Mouse (Mus musculus): ENCODE data around the gene Nfat5. TPM values are rescaled to one million over a fixed set of nuclear protein-coding genes. Genes with fewer than 3 reads are reported as not detected.
A peak's percentile ranks its signal among the peaks of the same experiment; 100 is the strongest.

Nfat5 gene
- polyA plus RNA-seq, 1 experiment from 2014 or later, result 21.4 TPM

DNA sequence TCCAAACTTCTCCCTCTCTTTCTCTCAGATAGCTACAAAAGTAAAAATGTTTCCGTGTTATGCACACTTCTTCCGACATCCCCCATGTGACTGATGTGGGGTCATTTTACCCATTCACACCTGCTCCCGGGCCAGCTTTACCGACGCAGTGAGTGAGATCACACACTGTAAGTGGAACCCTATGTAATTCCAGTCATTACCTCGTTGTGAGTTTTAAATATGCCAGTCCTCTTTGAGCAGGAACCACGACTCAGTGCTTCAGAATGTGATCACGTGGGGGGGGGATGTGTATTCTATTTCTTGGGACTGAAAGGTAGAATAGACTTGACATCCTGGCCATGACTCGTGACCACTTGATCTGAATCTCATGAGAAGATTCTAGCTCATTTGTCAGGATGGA, 24.8 kb upstream of the Nfat5 start:
- Histone ChIP-seq H3K9me3 (no peaks in the 10 kb centered on the region), H3K4me2 (replicated peaks) (no peak overlapping the region), H3K9ac (no peak overlapping the region), H3K27ac (no peak overlapping the region), H3K27me3 (no peaks in the 10 kb centered on the region), H3K4me1 (peaks cover 3% of the 10 kb centered on the region; the same call in 1 of the 2 replicates), H3K36me3 (no peaks in the 10 kb centered on the region), H3K4me3 (no peak overlapping the region)
- 48% methylated on average over 9 of the region's 9 CpGs for WGBS
- ATAC-seq (ENCODE audit: low FRiP score, low read depth), result no peak

GRCm38 (mm10) chr8:107269191-107269590, 24.1 kb upstream of the Nfat5 start:
- Histone ChIP-seq H3K4me3 (no peak overlapping the region), H3K4me1 (peaks cover 3% of the 10 kb centered on the region; the same call in 1 of the 2 replicates), H3K27ac (no peak overlapping the region), H3K4me2 (replicated peaks) (no peak overlapping the region), H3K27me3 (no peaks in the 10 kb centered on the region), H3K9me3 (no peaks in the 10 kb centered on the region), H3K9ac (no peak overlapping the region), H3K36me3 (no peaks in the 10 kb centered on the region)
- no peak for ATAC-seq (ENCODE audit: low FRiP score, low read depth)

DNA sequence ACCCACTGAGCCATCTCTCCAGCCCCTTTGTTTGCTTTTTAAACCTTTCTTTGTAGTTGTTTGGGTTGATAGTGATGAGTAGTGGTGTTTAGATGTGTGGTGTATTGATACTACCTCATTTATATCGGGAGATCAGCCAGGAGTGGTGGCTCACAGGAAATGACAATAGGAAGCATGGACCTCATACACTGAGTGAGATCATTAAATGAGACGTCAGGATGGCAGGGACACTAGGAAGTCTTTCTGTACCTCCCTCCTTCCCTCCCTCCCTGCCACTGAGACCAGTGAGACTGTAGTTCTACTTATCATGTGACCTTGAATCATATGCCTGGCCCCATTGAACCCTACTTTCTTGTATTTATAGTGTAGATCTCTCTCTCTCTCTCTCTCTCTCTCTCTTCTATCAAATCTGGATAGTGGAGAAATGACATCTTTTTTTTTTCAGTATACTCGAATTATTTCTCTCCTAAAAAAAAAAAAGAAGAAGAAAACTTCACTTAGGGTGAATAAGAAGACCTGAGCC, 23.6 kb upstream of the Nfat5 start:
- no peak overlapping the region for H3K27ac ChIP-seq
- no peak overlapping the region for H3K4me3 ChIP-seq
- WGBS, result 66% methylated on average over 3 of the region's 3 CpGs
- H3K4me1 ChIP-seq, result peaks cover 3% of the 10 kb centered on the region; the same call in 1 of the 2 replicates
- no peaks in the 10 kb centered on the region for H3K27me3 ChIP-seq
- no peaks in the 10 kb centered on the region for H3K9me3 ChIP-seq
- no peaks in the 10 kb centered on the region for H3K36me3 ChIP-seq
- no peak for ATAC-seq (ENCODE audit: low FRiP score, low read depth)
- no peak overlapping the region for H3K4me2 ChIP-seq (replicated peaks)
- H3K9ac ChIP-seq, result no peak overlapping the region

- H3K9me3 ChIP-seq, result no peaks in the 10 kb centered on the region
- H3K36me3 ChIP-seq, result no peaks in the 10 kb centered on the region
- H3K4me3 ChIP-seq, result no peak overlapping the region
- no peak overlapping the region for H3K4me2 ChIP-seq (replicated peaks)
- ATAC-seq (ENCODE audit: low FRiP score, low read depth), result no peak
- H3K27ac ChIP-seq, result no peak overlapping the region
- no peak overlapping the region for H3K9ac ChIP-seq
- WGBS, result 72% methylated on average over 4 of the region's 4 CpGs
- peaks cover 3% of the 10 kb centered on the region; the same call in 1 of the 2 replicates for H3K4me1 ChIP-seq
- no peaks in the 10 kb centered on the region for H3K27me3 ChIP-seq
Measured at GRCm38 (mm10) chr8:107270287-107270686, 23.0 kb upstream of the Nfat5 start.

DNA sequence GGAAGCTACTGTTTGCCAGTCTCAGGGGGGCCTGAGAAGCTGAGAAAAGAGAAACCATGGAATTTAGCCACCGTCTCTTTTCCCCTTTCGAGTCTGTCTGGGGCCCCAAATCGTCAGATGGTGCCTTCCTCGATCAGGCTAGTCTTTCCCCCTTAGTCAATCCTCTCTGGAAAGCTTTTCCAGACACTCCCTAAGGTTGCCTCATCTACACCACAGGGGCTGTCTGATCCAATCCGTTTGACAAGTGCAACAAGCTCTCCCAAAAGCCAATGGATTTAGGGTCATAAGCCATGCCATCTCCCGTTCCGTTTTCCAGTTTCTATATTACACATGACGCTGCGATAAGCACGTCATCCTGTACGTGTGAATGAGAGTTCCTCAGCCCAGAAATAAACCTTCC, 22.5 kb upstream of the Nfat5 start:
- WGBS, result 76% methylated on average over 11 of the region's 11 CpGs
- no peak for ATAC-seq (ENCODE audit: low FRiP score, low read depth)
- H3K4me1 ChIP-seq, result peaks cover 3% of the 10 kb centered on the region; the same call in 1 of the 2 replicates
- H3K9me3 ChIP-seq, result no peaks in the 10 kb centered on the region
- no peak overlapping the region for H3K27ac ChIP-seq
- no peak overlapping the region for H3K4me3 ChIP-seq
- no peaks in the 10 kb centered on the region for H3K27me3 ChIP-seq
- no peaks in the 10 kb centered on the region for H3K36me3 ChIP-seq
- H3K4me2 ChIP-seq (replicated peaks), result no peak overlapping the region
- no peak overlapping the region for H3K9ac ChIP-seq

GRCm38 (mm10) chr8:107277323-107277883, 15.9 kb upstream of the Nfat5 start:
- no peak for ATAC-seq (ENCODE audit: low FRiP score, low read depth)
- no peaks in the 10 kb centered on the region for H3K9me3 ChIP-seq
- peaks cover 16% of the 10 kb centered on the region for H3K4me1 ChIP-seq
- H3K4me3 ChIP-seq, result no peak overlapping the region
- H3K4me2 ChIP-seq (replicated peaks), result no peak overlapping the region; the same call in 1 of the 2 replicates
- WGBS, result 30% methylated on average over 5 of the region's 5 CpGs
- H3K9ac ChIP-seq, result no peak overlapping the region
- H3K27ac ChIP-seq, result no peak overlapping the region
- H3K36me3 ChIP-seq, result no peaks in the 10 kb centered on the region
- H3K27me3 ChIP-seq, result no peaks in the 10 kb centered on the region

DNA sequence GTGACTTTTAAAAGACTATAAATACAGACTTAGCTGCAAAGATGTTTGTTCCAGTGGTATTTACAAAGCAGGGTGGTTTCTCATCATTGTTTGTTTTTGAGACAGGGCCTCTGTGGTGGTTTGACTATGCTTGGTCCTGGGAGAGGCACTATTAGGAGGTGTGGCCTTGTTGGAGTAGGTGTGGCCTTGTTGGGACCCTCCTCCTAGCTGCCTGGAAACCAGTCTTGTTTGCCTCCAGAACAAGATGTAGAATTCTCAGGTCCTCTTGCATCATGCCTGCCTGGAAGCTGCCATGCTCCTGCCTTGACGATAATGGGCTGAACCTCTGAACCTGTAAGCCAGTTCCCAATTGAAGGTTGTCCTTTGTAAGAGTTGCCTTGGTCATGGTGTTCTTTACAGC, 14.7 kb upstream of the Nfat5 start:
- Histone ChIP-seq H3K36me3 (no peaks in the 10 kb centered on the region), H3K4me3 (no peak overlapping the region), H3K9ac (no peak overlapping the region), H3K27ac (no peak overlapping the region), H3K4me1 (peaks cover 16% of the 10 kb centered on the region), H3K27me3 (no peaks in the 10 kb centered on the region), H3K9me3 (no peaks in the 10 kb centered on the region), H3K4me2 (replicated peaks) (no peak overlapping the region)
- ATAC-seq (ENCODE audit: low FRiP score, low read depth), result no peak
- 80% methylated on average over 1 of the region's 1 CpGs for WGBS

DNA sequence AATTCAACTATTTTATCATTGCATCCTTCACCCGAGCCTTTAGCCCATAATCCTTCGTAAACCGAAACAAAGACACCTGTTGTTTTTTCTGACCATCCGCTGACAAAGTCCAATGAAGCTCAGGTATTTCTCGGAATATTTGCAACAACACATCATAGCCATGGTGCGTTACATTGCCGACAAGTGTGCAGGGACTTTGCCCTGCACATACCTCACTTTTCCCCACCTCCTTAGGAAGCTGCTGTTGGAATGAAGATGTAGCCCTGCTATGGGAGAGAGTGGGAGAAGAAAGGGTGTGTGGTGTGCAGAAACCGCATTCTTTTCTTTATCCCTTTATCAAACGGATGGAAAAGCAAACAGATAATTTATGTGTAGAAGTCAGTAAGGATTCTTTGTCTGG, 6.6 kb upstream of the Nfat5 start:
- no peak overlapping the region for H3K4me2 ChIP-seq (replicated peaks)
- H3K9ac ChIP-seq, result no peak overlapping the region
- no peak for ATAC-seq (ENCODE audit: low FRiP score, low read depth)
- 79% methylated on average over 9 of the region's 9 CpGs for WGBS
- no peaks in the 10 kb centered on the region for H3K36me3 ChIP-seq
- H3K27me3 ChIP-seq, result no peaks in the 10 kb centered on the region
- H3K4me1 ChIP-seq, result peaks cover 1% of the 10 kb centered on the region
- no peaks in the 10 kb centered on the region for H3K9me3 ChIP-seq
- no peak overlapping the region for H3K4me3 ChIP-seq
- no peak overlapping the region for H3K27ac ChIP-seq

- Histone ChIP-seq H3K4me1 (peaks cover 9% of the 10 kb centered on the region), H3K4me2 (replicated peaks) (no peak overlapping the region), H3K9ac (no peak overlapping the region), H3K4me3 (no peak overlapping the region), H3K27ac (no peak overlapping the region), H3K36me3 (no peaks in the 10 kb centered on the region), H3K27me3 (no peaks in the 10 kb centered on the region), H3K9me3 (no peaks in the 10 kb centered on the region)
- 69% methylated on average over 5 of the region's 5 CpGs for WGBS
- no peak for ATAC-seq (ENCODE audit: low FRiP score, low read depth)
Measured at GRCm38 (mm10) chr8:107287522-107287921, 5.7 kb upstream of the Nfat5 start.

DNA sequence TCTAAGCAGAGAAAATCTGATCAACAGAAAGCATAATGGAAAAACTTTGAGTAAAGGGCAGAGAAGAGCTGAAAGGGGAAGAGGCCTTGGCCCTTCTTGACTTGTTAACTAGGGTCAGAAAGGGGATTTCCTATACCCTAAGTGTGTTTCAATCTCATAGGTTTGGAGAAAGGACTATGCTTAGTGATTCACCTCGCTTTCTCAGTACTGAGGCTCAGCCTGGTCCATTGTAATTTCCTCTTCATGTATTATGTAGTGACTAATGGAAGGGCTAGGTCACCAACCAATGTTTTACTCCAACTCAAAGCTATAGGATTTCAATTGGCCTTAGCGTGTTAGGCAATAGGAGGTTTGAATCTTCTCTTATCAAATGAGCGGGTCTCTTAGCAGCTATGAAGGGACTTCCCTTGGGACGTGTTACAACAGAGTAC, 2.1 kb upstream of the Nfat5 start:
- H3K9me3 ChIP-seq, result no peaks in the 10 kb centered on the region
- WGBS, result 88% methylated on average over 4 of the region's 4 CpGs
- H3K9ac ChIP-seq, result no peak overlapping the region
- H3K27me3 ChIP-seq, result no peaks in the 10 kb centered on the region
- H3K4me2 ChIP-seq (replicated peaks), result no peak overlapping the region
- no peak overlapping the region for H3K4me3 ChIP-seq
- no peak overlapping the region for H3K27ac ChIP-seq
- H3K36me3 ChIP-seq, result no peaks in the 10 kb centered on the region
- peaks cover 24% of the 10 kb centered on the region for H3K4me1 ChIP-seq
- no peak for ATAC-seq (ENCODE audit: low FRiP score, low read depth)

DNA sequence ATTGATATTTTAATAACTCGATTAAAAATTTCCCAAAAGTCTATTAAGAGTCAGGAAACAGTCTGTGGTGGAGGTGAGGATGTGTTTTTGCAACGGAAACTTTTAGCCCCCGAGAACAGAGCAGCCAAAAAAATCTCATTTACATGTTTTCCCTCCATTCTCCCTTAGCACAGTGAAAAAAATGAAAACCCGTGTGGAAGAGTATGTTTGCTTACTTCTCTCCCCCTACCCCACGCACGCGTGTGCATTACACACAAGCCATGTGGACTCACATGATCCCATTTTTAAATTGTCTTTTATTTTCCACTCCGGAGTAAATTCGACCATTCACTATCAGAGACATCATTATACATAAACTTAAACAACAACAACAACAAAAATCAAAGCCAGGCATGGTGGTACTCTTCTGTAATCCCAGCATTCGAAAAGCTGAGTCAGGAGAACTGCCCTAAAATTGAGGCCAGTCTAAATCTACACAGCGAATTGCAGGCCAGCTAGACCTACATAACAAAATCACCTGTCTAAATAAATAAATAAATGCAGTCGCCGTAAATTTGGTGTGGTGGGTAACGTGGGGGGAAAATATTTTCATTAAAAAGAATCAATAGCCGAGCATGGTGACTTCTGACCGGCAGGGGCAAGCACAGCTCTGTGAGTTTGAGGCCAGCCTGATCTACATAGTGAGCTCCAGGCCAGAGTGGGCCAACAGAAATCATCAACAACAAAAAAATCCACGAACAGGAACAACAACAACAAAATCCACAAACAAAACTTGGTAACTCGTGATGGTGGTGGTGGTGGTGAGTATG, 947 bp upstream of the Nfat5 start:
- Histone ChIP-seq H3K4me3 (peak overlapping the region; percentile 97), H3K27me3 (no peaks in the 10 kb centered on the region), H3K4me2 (replicated peaks) (peak overlapping the region; percentile 71), H3K9ac (peak overlapping the region; percentile 69), H3K4me1 (peaks cover 24% of the 10 kb centered on the region), H3K36me3 (no peaks in the 10 kb centered on the region), H3K9me3 (no peaks in the 10 kb centered on the region), H3K27ac (peak overlapping the region; percentile 98)
- ATAC-seq (ENCODE audit: low FRiP score, low read depth), result peak; percentile 32
- WGBS, result 48% methylated on average over 18 of the region's 18 CpGs

Data from limb, embryonic 13.5 days (tissue).